ENCODE assay signal across 8 mouse cellular contexts in genomic region chr4:82304148-82304871, GRCm38 (mm10).
DNase-seq lines count a peak whose midpoint lies in the region; ATAC-seq lines count a peak whose summit lies in the region.

No protein-coding gene starts in this region.

- intact Hi-C loops in left cerebral cortex, postnatal 14 days (cut with DNase I) = no loop called here

- H3K4me2 ChIP-seq in forebrain, embryonic 12.5 days = peak overlapping the region; percentile 40
- no peak overlapping the region; the same call in 1 of the 2 replicates for H3K4me2 ChIP-seq in hindbrain, embryonic 11.5 days (replicated peaks; ENCODE audit: low read depth, low read length)
- peak overlapping the region; percentile 50 for H3K4me2 ChIP-seq in limb, embryonic 13.5 days (replicated peaks)

- peak; percentile 17 to 23 for DNase-seq in left cerebral cortex, postnatal 14 days (ENCODE audit: low spot score in 2 of 2)
- no peak for DNase-seq in left cerebral cortex, adult 8-10 months (ENCODE audit: low spot score in 2 of 2)
- DNase-seq in hindbrain, embryonic 11.5 days (ENCODE audit: low spot score) = peak; percentile 78
- peak; percentile 48 for DNase-seq in neural tube, embryonic 10.5 days (ENCODE audit: extremely low spot score, low spot score)
- DNase-seq in urinary bladder, postnatal 25 days (ENCODE audit: low spot score) = no peak
- DNase-seq in cerebellum, adult 8-10 months = no peak

- H3K4me1 ChIP-seq in forebrain, embryonic 12.5 days = peaks cover 44% of the 10 kb centered on the region
- peaks cover 4% of the 10 kb centered on the region; the same call in 1 of the 2 replicates for H3K4me1 ChIP-seq in hindbrain, embryonic 11.5 days (replicated peaks; ENCODE audit: control insufficient read depth, insufficient read depth, low read length)
- H3K4me1 ChIP-seq in limb, embryonic 13.5 days = peaks cover 60% of the 10 kb centered on the region

- H3K9me3 ChIP-seq in forebrain, embryonic 12.5 days = no peaks in the 10 kb centered on the region
- no peaks in the 10 kb centered on the region for H3K9me3 ChIP-seq in hindbrain, embryonic 11.5 days (ENCODE audit: control insufficient read depth, low read length)
- no peaks in the 10 kb centered on the region for H3K9me3 ChIP-seq in limb, embryonic 13.5 days

- H3K9ac ChIP-seq in forebrain, embryonic 12.5 days = 0 out of 2 replicates have a peak overlapping the region, but pooled peaks have one; percentile 12
- H3K9ac ChIP-seq in hindbrain, embryonic 11.5 days (ENCODE audit: low read depth, low read length) = 0 out of 2 replicates have a peak overlapping the region, but pooled peaks have one; percentile 27
- no peak overlapping the region for H3K9ac ChIP-seq in limb, embryonic 13.5 days

- H3K27ac ChIP-seq in forebrain, embryonic 12.5 days = peak overlapping the region; percentile 93
- peak overlapping the region; percentile 92 for H3K27ac ChIP-seq in hindbrain, embryonic 11.5 days (ENCODE audit: low read depth, low read length)
- peak overlapping the region; percentile 95 for H3K27ac ChIP-seq in limb, embryonic 13.5 days

- WGBS in forebrain, embryonic 12.5 days = 2% methylated on average over 17 of the region's 17 CpGs
- WGBS in hindbrain, embryonic 11.5 days = 12% methylated on average over 17 of the region's 17 CpGs
- WGBS in limb, embryonic 13.5 days = 12% methylated on average over 17 of the region's 17 CpGs

- H3K4me3 ChIP-seq in forebrain, embryonic 12.5 days (replicated peaks) = no peak overlapping the region
- no peak overlapping the region for H3K4me3 ChIP-seq in hindbrain, embryonic 11.5 days (ENCODE audit: low read depth, low read length)
- no peak overlapping the region for H3K4me3 ChIP-seq in limb, embryonic 13.5 days

- no peaks in the 10 kb centered on the region for H3K27me3 ChIP-seq in forebrain, embryonic 12.5 days
- H3K27me3 ChIP-seq in hindbrain, embryonic 11.5 days (ENCODE audit: control insufficient read depth, insufficient read depth, low read length) = no peaks in the 10 kb centered on the region
- no peaks in the 10 kb centered on the region for H3K27me3 ChIP-seq in limb, embryonic 13.5 days

- peaks cover 16% of the 10 kb centered on the region for H3K36me3 ChIP-seq in forebrain, embryonic 12.5 days (replicated peaks)
- H3K36me3 ChIP-seq in hindbrain, embryonic 11.5 days (ENCODE audit: control insufficient read depth, insufficient read depth, low read length) = no peaks in the 10 kb centered on the region
- peaks cover 28% of the 10 kb centered on the region for H3K36me3 ChIP-seq in limb, embryonic 13.5 days

- ATAC-seq in forebrain, embryonic 12.5 days (ENCODE audit: low FRiP score) = peak; percentile 85
- peak; percentile 85 for ATAC-seq in hindbrain, embryonic 11.5 days (ENCODE audit: low FRiP score)
- ATAC-seq in limb, embryonic 13.5 days (ENCODE audit: low FRiP score, low read depth) = peak; percentile 86

Comparison
In these comparisons a context has a peak if more than half of its experiments do, and no peak if none do; other contexts are left out.
1. DNase-seq: peak in left cerebral cortex, postnatal 14 days (2 of 2), hindbrain, embryonic 11.5 days (single experiment) and neural tube, embryonic 10.5 days (single experiment); none in left cerebral cortex, adult 8-10 months (0 of 2), urinary bladder, postnatal 25 days (single experiment) and cerebellum, adult 8-10 months (single experiment).
2. Peak in every context shown above with its lines, with median percentiles within 50 percentile points of each other: ATAC-seq and H3K27ac ChIP-seq.